Mouse (Mus musculus): ENCODE measurements around the gene Lats2. TPM values are rescaled to one million over a fixed set of nuclear protein-coding genes. Genes with fewer than 3 reads are reported as not detected.

The Lats2 gene
- polyA plus RNA-seq, 1 experiment from 2014 or later: 7.9 TPM

GRCm38 (mm10) chr14:57649501-57649900 is 108.7 kb downstream of the Lats2 start:
- H3K27me3 ChIP-seq (replicated peaks; ENCODE audit: control insufficient read depth, insufficient read depth, low read length): no peaks in the 10 kb centered on the region
- no peak for ATAC-seq
- no peak overlapping the region for H3K9ac ChIP-seq (replicated peaks; ENCODE audit: low read depth, low read length)
- H3K36me3 ChIP-seq (ENCODE audit: control insufficient read depth, insufficient read depth): no peaks in the 10 kb centered on the region
- no peak overlapping the region for H3K27ac ChIP-seq (ENCODE audit: low read length)
- no peaks in the 10 kb centered on the region for H3K4me1 ChIP-seq (replicated peaks; ENCODE audit: control insufficient read depth, insufficient read depth, low read length)
- no peak overlapping the region for H3K4me2 ChIP-seq (ENCODE audit: low read length)
- no peak overlapping the region for H3K4me3 ChIP-seq (replicated peaks; ENCODE audit: low read length)
- no peaks in the 10 kb centered on the region for H3K9me3 ChIP-seq (ENCODE audit: control insufficient read depth, low read length)

GRCm38 (mm10) chr14:57646155-57646554 is 112.0 kb downstream of the Lats2 start:
- Histone ChIP-seq H3K27me3 (replicated peaks; ENCODE audit: control insufficient read depth, insufficient read depth, low read length) (no peaks in the 10 kb centered on the region), H3K4me1 (replicated peaks; ENCODE audit: control insufficient read depth, insufficient read depth, low read length) (no peaks in the 10 kb centered on the region), H3K9ac (replicated peaks; ENCODE audit: low read depth, low read length) (no peak overlapping the region), H3K36me3 (ENCODE audit: control insufficient read depth, insufficient read depth) (0 out of 2 replicates have a peak, but pooled peaks cover 2% of the 10 kb centered on the region), H3K27ac (ENCODE audit: low read length) (no peak overlapping the region), H3K4me3 (replicated peaks; ENCODE audit: low read length) (no peak overlapping the region), H3K4me2 (ENCODE audit: low read length) (no peak overlapping the region), H3K9me3 (ENCODE audit: control insufficient read depth, low read length) (no peaks in the 10 kb centered on the region)
- ATAC-seq: no peak
- WGBS: 94% methylated on average over 4 of the region's 4 CpGs

Small RNA genes within 50 kb of the gene (microRNA-seq; reads per million reads assigned to microRNA genes)
- not detected for gene Mir3077

Other genes with a start within 250 kb of the Lats2 start
- gene Il17d, start 233.6 kb downstream of the Lats2 start, polyA plus RNA-seq (2015; fragmentation: Nextera tagmentation; extraction: Ambion mirVana): 4.7 and 5.0 TPM in 2 replicates
- 98.0 and 103 TPM in 2 replicates for gene Eef1akmt1, start 186.8 kb downstream of the Lats2 start, polyA plus RNA-seq (2015; fragmentation: Nextera tagmentation; extraction: Ambion mirVana)
- gene Xpo4, start 93.0 kb downstream of the Lats2 start, polyA plus RNA-seq (2015; fragmentation: Nextera tagmentation; extraction: Ambion mirVana): 13.1 and 13.8 TPM in 2 replicates
- gene Gm49361, start 12.3 kb downstream of the Lats2 start, polyA plus RNA-seq (2015; fragmentation: Nextera tagmentation; extraction: Ambion mirVana): not detected in 2 replicates
- 23.7 and 28.8 TPM in 2 replicates for gene Sap18, start 39.8 kb upstream of the Lats2 start, polyA plus RNA-seq (2015; fragmentation: Nextera tagmentation; extraction: Ambion mirVana)
- 15.2 and 19.0 TPM in 2 replicates for gene Ska3, start 67.8 kb upstream of the Lats2 start, polyA plus RNA-seq (2015; fragmentation: Nextera tagmentation; extraction: Ambion mirVana)
- gene Mrpl57, start 67.8 kb upstream of the Lats2 start, polyA plus RNA-seq (2015; fragmentation: Nextera tagmentation; extraction: Ambion mirVana): 123 and 130 TPM in 2 replicates
- gene Zdhhc20, start 131.9 kb upstream of the Lats2 start, polyA plus RNA-seq (2015; fragmentation: Nextera tagmentation; extraction: Ambion mirVana): 46.7 and 51.0 TPM in 2 replicates
- 71.8 and 73.4 TPM in 2 replicates for gene Micu2, start 240.9 kb upstream of the Lats2 start, polyA plus RNA-seq (2015; fragmentation: Nextera tagmentation; extraction: Ambion mirVana)

All from forebrain, embryonic 16.5 days (tissue).